Mouse (Mus musculus) left cerebral cortex, postnatal 36 days (tissue): ENCODE measurements around the gene Igfbp4. TPM values are rescaled to one million over a fixed set of nuclear protein-coding genes. Genes with fewer than 3 reads are reported as not detected.

Source experiments
- DNase-seq, 2 experiments: peaks; one replicate each; pipeline ENCODE4 v3.0.0; 2021 to 2022; ENCODE audit warnings: low spot score in 2 of 2, mixed read lengths in 1 of 2
- intact Hi-C: fragments of 180-260 bp; cut with DNase I; formaldehyde crosslinking; loops from one replicate; pipeline ENCODE4 v1.15.1; 2025
- total RNA-seq, 2 experiments: library from RNA; stranded (reverse); gene quantifications; 2 replicates each; pipeline ENCODE4 v1.2.3; 2021

Gene Igfbp4
- total RNA-seq, 2 experiments from 2014 or later, result 72.0 to 90.9 TPM

- intact Hi-C loops, result no loop called here
- no peak for DNase-seq
Observed at GRCm38 (mm10) chr11:99073781-99074180, 32.7 kb downstream of the Igfbp4 start.

- DNase-seq, result no peak
- intact Hi-C loops, result no loop called here
Observed at GRCm38 (mm10) chr11:99076744-99077319, 35.8 kb downstream of the Igfbp4 start.

- DNase-seq, result no peak
- intact Hi-C loops, result no loop called here
Observed at GRCm38 (mm10) chr11:99077869-99078268, 36.8 kb downstream of the Igfbp4 start.

- intact Hi-C loops, result no loop called here
Observed at GRCm38 (mm10) chr11:99080902-99081543, 40.0 kb downstream of the Igfbp4 start.

GRCm38 (mm10) chr11:99081566-99081965 lies 40.5 kb downstream of the Igfbp4 start:
- no peak for DNase-seq

More at GRCm38 (mm10) chr11:99080902-99081543, 40.0 kb downstream of the Igfbp4 start:
- DNase-seq, result no peak

GRCm38 (mm10) chr11:99082098-99082497 lies 41.1 kb downstream of the Igfbp4 start:
- intact Hi-C loops, result no loop called here
- no peak for DNase-seq

More at GRCm38 (mm10) chr11:99081566-99081965, 40.5 kb downstream of the Igfbp4 start:
- intact Hi-C loops, result no loop called here

GRCm38 (mm10) chr11:99083516-99083915 lies 42.5 kb downstream of the Igfbp4 start:
- intact Hi-C loops, result no loop called here
- no peak for DNase-seq

- intact Hi-C loops, result no loop called here
- DNase-seq, result no peak
Observed at GRCm38 (mm10) chr11:99084366-99084765, 43.3 kb downstream of the Igfbp4 start.

- DNase-seq, result no peak
- intact Hi-C loops, result no loop called here
Observed at GRCm38 (mm10) chr11:99088486-99088885, 47.4 kb downstream of the Igfbp4 start.

GRCm38 (mm10) chr11:99089077-99089601 lies 48.1 kb downstream of the Igfbp4 start, which contains the start of gene Tns4:
TSS of gene Tns4 (minus strand) at chr11:99089306.
- DNase-seq, result no peak
- intact Hi-C loops, result no loop called here

GRCm38 (mm10) chr11:99090391-99090790 lies 49.3 kb downstream of the Igfbp4 start:
- DNase-seq, result no peak
- intact Hi-C loops, result no loop called here

GRCm38 (mm10) chr11:99091666-99092065 lies 50.6 kb downstream of the Igfbp4 start:
- intact Hi-C loops, result no loop called here
- DNase-seq, result no peak

- intact Hi-C loops, result no loop called here
Observed at GRCm38 (mm10) chr11:99093740-99094139, 52.7 kb downstream of the Igfbp4 start.

GRCm38 (mm10) chr11:99094911-99095676 lies 54.0 kb downstream of the Igfbp4 start:
- intact Hi-C loops, result no loop called here
- DNase-seq, result no peak

More at GRCm38 (mm10) chr11:99093740-99094139, 52.7 kb downstream of the Igfbp4 start:
- no peak for DNase-seq

GRCm38 (mm10) chr11:99095759-99096158 lies 54.7 kb downstream of the Igfbp4 start:
- no peak for DNase-seq
- intact Hi-C loops, result no loop called here

- intact Hi-C loops, result no loop called here
- DNase-seq, result no peak
Observed at GRCm38 (mm10) chr11:99096417-99096816, 55.4 kb downstream of the Igfbp4 start.

GRCm38 (mm10) chr11:99096996-99097774 lies 56.1 kb downstream of the Igfbp4 start:
- no peak for DNase-seq

GRCm38 (mm10) chr11:99098924-99099323 lies 57.9 kb downstream of the Igfbp4 start:
- DNase-seq, result no peak
- intact Hi-C loops, result no loop called here

More at GRCm38 (mm10) chr11:99096996-99097774, 56.1 kb downstream of the Igfbp4 start:
- intact Hi-C loops, result no loop called here

- no peak for DNase-seq
- intact Hi-C loops, result no loop called here
Observed at GRCm38 (mm10) chr11:99099516-99099915, 58.5 kb downstream of the Igfbp4 start.

GRCm38 (mm10) chr11:99100215-99100614 lies 59.2 kb downstream of the Igfbp4 start:
- DNase-seq, result no peak
- intact Hi-C loops, result no loop called here
